Mouse (Mus musculus): ENCODE data around the gene Pkdrej.

DNA sequence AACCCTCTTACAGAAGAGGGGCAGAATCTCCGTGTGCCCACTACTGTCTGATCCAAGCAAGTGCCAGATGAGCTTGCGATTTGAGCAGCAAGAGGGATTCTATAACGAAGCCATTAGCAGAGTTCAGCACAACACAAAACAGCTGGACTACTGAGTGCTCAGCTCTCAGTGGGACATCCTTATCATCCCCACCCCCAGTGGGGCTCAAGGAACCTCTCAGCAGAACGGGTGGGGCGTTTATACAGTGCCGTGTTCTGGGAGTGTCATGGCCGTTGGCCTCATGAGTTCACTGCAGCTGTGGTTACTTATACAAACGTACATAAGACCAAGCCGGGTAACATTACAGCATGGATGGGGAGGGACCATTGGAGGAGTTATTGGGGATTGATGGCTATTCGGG lies 8.1 kb downstream of the Pkdrej start:
- no peak for TF ChIP-seq POLR2A (IDR thresholded peaks at IDR 0.05; ENCODE audit: borderline replicate concordance, low read depth, low read length)
- TF ChIP-seq CTCF (IDR thresholded peaks at IDR 0.05; ENCODE audit: low read depth, low read length) = no peak

Data from bone marrow macrophage, adult 2 months (primary cell).